Mouse (Mus musculus): ENCODE measurements around the gene Csrp3.

Csrp3 gene

DNA sequence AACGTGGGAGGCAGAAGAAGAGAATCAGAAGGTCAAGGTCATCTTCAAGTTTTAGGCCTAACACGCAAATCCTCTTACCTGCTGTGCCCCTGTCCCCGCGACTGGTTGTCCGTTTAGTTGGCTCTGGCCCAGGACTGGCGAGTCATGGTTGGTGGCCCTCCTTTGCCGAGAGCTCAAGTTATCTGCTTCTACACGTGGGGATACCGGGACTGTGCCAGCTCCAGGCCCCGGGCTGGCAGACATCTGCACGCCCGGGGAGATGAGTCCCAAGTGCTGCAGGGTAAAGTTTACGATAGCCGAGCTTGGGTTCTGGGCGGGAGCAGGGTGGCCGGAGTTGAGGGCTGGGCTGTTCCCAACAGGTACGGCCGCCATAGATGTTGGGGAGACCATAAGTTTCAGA, 19.7 kb upstream of the Csrp3 start:
- no peak for DNase-seq (ENCODE audit: low spot score)

DNA sequence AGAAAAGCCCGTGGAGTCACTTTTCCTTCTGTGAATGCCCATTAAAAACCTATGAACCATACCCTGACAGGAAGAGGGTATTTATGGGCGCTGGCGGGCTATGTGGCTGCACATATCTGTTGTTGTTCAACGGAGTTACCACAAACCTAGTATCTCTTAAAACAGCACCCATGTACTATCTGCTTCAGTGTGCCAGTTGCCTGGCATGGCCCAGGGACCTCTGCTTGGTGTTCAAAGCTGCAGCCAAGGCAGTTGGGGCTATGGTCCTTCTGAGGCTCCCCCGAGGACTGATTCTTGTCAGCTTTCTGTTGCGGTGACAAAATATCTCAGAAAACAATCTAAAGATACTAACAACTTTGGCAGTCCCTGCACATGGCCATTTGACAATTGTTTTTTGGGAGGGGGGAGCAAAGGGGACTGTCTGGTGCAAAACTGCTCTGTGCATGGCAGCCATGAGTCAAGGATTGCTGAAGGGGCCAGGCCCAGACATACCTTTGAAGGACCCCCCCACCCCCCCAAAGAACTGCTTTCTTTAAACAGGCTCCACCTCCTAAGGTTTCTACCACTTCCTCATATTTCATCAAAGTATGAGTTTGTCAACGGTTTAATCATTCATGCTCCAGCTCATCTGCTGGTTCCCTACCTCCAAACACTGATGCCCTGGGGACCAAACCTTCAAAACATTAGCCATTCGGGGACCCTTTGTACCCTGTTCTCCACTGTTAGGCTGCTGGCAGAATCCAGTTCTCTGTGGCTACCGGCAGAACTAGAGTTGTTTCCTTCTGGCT, 17.0 kb upstream of the Csrp3 start:
- DNase-seq (ENCODE audit: low spot score), result no peak

DNA sequence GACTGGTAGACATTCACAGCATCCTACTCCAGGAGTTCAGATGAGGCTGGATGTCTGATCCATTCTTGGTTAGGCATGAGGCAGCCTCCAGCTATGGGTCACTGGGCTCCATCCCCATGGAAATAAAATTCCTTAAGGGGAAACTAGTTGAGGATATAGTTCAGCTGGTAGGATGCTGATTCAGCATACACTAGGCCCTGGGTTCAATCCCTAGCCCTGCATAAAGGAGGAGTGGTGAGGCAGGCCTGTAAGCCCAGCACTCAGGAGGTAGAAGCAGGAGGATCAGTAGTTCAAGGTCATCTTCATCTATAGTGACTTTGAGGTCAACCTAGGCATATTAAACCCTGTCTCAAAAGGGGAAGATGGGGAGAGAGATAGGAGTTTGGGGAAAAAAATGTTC, 16.4 kb upstream of the Csrp3 start:
- DNase-seq (ENCODE audit: low spot score), result no peak

DNA sequence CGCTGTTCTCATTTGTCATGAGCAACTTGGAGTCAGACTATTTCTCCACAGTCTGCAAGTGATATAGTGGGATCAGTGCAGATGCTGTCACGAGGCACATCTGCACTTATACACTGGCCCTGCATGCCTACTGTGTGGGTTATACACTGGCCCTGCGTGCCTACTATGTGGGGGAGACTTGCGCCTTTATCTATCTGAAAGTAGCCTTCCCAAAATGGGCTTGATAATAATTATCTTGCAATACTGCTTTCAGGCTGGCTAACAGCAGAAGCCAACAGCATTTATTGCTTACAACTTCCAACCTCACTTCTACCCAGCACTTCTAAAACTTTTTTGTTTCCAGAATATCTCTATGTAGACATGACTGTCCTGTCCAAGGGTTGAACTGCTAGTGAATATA, 14.0 kb upstream of the Csrp3 start:
- no peak for DNase-seq (ENCODE audit: low spot score)

GRCm38 (mm10) chr7:48860948-48861347, 13.1 kb upstream of the Csrp3 start:
- no peak for DNase-seq (ENCODE audit: low spot score)

GRCm38 (mm10) chr7:48859362-48859761, 11.5 kb upstream of the Csrp3 start:
- DNase-seq (ENCODE audit: low spot score), result no peak

DNA sequence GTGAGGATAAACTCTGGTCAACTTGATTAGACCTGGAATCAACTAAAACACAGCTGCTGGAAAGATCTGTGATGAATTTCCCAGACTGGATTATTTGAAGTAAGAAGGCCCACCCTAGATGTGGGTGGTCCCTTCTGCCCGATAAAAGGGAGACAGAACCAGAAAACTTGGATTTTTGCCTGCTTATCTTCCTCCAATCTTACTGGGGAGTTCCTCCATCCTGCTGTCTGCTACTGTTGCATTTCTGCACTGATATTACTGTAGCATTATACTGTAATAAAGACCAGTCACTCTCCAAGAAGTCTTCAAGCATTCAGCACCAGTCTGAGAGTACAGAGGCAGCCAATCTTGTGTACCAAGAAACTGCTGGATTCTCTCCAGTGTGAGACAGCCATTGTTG, 10.4 kb upstream of the Csrp3 start:
- DNase-seq (ENCODE audit: low spot score), result no peak

DNA sequence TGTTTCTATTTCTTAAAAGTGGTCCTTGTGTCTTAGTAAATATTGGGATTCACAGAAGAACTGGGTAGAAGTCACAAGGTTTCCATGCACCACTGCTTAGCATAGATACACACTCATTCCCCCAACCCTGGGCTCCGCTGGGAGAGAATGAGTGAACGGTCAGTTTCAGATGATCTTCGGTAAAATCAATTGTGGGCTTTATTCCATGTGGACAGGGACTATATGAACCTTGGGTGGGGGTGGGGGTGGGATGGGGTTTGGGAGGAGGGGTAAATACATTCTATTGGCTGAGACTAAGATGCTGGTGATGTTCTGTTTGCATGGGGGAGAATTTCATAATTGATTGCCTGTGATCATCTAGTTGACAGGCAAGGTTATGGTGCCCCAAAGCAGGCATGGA, 7.6 kb upstream of the Csrp3 start:
- no peak for DNase-seq (ENCODE audit: low spot score)

- DNase-seq (ENCODE audit: low spot score), result no peak
Measured at GRCm38 (mm10) chr7:48853496-48853895, 5.7 kb upstream of the Csrp3 start.

GRCm38 (mm10) chr7:48851529-48852104, 3.8 kb upstream of the Csrp3 start:
- DNase-seq (ENCODE audit: low spot score), result no peak

GRCm38 (mm10) chr7:48846755-48847154, 1.1 kb downstream of the Csrp3 start:
- no peak for DNase-seq (ENCODE audit: low spot score)

DNA sequence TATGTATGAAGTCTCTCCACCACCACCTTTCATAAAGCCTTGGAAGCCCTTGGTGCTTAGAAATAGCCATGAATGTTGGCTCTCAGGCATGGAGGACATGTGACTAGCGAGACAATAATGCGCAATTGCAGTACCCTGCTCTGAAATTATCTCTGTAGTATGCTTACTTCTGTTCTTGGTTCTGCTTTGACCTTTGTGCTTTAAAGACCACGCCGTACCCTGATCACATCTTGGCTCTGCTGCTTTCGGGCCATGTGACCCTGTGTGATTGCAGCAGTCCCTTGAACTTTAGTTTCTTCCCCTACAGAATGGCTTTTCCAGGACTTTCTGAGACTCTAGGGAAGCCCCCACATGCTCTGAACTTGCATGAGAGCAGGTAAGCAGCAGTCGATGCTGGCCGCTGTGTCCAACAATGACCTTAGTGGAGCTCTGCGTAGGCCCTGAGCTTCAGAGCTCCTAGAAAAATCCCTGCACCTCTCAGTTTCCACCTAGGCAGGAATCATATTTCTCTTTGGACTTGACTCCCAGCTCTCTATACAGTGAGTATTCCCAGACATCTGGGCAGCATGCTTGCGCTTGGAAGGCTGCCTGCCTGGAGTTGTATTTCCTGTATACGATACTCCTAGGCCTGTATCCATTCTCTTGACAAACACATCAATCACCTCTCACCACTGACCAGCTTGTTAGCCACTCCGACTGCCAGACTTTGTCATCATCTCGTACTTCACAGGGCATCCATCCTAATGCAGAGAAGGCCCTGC, 2.4 kb downstream of the Csrp3 start:
- no peak for DNase-seq (ENCODE audit: low spot score)

DNA sequence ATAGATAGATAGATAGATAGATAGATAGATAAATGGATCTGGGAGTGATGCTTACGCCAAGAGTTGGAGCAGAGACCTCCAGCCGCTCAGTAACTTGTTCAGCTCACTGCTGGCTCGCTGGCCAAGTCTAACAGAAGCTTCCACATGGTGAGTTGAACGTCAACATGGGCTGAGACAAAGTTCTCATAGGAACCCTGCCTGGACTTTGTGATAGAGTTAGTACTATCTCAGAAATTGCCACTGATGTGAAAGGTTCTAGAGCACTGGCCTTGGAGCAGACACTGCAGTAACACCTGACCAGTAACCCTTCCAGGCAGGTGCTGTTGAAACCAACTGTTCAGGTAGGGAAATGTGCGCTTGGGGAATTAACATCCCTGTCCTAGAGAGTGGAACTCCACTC, 4.3 kb downstream of the Csrp3 start:
- DNase-seq (ENCODE audit: low spot score), result no peak

DNA sequence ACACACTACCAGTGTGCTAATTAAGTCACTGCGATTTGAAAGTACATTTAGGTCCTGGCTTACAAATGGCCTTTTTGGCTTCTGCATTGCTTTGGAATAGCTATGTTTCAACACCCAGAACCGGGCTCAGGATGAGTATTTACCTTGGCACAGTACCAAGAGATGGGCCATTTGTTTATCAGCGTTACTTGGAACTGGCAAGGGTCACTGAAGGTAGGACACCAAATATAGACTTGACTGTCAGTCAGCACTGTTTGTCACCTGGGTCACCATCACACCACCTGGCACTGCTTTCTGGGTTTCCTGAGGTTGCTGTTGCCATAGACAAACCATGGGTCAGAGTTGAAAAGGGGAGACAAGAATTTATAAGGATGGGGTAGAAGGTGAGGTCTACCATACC, 5.5 kb downstream of the Csrp3 start:
- DNase-seq (ENCODE audit: low spot score), result no peak

- DNase-seq (ENCODE audit: low spot score), result no peak
Measured at GRCm38 (mm10) chr7:48841538-48841937, 6.3 kb downstream of the Csrp3 start.

DNA sequence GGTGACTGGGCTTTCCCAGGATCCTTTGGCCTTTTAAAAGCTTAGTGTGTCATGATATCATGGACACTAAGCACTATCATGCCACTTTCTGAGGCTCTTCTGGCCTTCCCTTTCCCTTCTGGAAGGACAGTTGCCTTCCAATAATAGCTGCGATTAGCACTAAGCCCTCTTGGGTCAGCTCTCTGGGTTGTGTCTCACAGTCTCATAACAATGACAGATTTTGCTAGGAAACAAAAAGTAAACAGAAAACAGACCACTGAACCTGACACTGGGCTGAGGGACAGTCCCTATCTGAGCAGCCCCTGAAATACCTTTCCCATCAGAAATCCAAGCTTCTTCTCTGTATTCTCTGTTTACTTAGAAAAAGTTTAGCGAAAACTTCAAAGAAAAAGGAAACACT, 7.3 kb downstream of the Csrp3 start:
- DNase-seq (ENCODE audit: low spot score), result no peak

GRCm38 (mm10) chr7:48838434-48838833, 9.4 kb downstream of the Csrp3 start:
- no peak for DNase-seq (ENCODE audit: low spot score)

DNA sequence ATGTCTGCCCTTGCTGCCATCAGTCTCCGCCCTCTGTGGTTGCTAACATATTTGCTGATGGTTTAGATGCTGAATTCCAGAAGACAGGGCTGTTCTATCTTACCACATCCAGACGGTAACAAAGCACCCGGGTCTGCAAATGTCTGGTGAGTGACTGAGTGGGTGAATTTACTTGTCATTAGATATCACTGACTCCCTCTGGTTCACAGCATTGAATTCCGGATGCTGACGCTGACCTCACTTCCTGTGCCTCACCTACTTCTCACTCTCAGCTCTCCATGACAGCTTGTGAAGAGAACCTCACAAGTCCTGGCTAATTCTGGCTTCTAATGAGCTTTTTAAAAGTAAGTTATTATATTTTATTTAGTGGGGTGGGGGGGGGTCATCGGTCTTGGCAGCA, 10.9 kb downstream of the Csrp3 start:
- no peak for DNase-seq (ENCODE audit: low spot score)

GRCm38 (mm10) chr7:48834989-48835626, 12.7 kb downstream of the Csrp3 start:
- DNase-seq (ENCODE audit: low spot score), result no peak

DNA sequence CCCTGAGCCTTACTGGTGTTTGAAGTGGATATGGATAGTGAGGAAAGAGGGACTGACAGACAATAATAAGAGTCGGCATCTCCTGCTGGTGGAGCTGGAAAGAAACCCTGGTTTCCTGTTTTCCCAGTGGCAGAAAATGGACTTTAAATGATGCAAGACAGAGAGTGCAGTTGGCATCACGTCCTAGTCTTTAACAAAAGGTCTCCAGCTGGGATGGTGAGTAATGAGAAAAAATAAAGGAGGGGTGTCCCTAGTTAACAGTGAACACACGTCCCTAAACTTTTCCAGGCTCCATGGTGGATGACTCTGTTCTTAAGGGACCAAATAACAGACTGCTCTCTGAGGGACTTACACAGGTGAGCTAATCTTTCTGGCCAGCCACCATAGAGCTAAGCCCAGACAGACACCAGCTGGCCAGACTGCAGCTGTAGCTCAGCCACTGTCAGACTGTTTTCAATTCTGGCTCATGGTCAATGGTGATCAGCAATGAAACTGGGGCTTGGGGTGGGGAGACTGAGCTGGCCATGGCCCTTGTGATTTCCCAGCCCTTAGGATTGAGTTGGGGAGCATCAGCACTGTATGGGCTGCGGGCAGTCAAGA, 13.4 kb downstream of the Csrp3 start:
- DNase-seq (ENCODE audit: low spot score), result no peak

- DNase-seq (ENCODE audit: low spot score), result no peak
Measured at GRCm38 (mm10) chr7:48832735-48833134, 15.1 kb downstream of the Csrp3 start.

- no peak for DNase-seq (ENCODE audit: low spot score)
Measured at GRCm38 (mm10) chr7:48830395-48830794, 17.4 kb downstream of the Csrp3 start.

Measured in spleen, adult 12 weeks (tissue).